Mouse (Mus musculus) kidney, adult 11 months (tissue): ENCODE measurements at regions not wholly inside any gene's neighbourhood (a gene's known extent, or its start where the extent isn't known, plus 50 kb on each side); places are given as distances from the start of the nearest gene placed in this dataset.
"Not testable (repeated sequence)": the region's sequence is repeated elsewhere in the genome, so short reads cannot be mapped to it uniquely, and the experiment has no call there.

ENCODE experiments used
- DNase-seq: peaks from one replicate; pipeline ENCODE4 v3.0.0; 2022

- DNase-seq, result no peak
Measured at GRCm38 (mm10) chr4:7392696-7393095, 846.1 kb downstream of the Car8 start.

- DNase-seq, result no peak
Measured at GRCm38 (mm10) chr4:7391596-7391995, 847.2 kb downstream of the Car8 start.

GRCm38 (mm10) chr4:7385069-7385468 lies 853.8 kb downstream of the Car8 start:
- no peak for DNase-seq

- DNase-seq, result no peak
Measured at GRCm38 (mm10) chr4:7379996-7380395, 858.8 kb downstream of the Car8 start.

GRCm38 (mm10) chr4:7364238-7365040 lies 874.4 kb downstream of the Car8 start:
- no peak for DNase-seq

- DNase-seq, result no peak
Measured at GRCm38 (mm10) chr4:7363508-7363907, 875.3 kb downstream of the Car8 start.

GRCm38 (mm10) chr4:7356202-7356601 lies 882.6 kb downstream of the Car8 start:
- DNase-seq, result no peak

GRCm38 (mm10) chr4:7347317-7347716 lies 891.5 kb downstream of the Car8 start:
- no peak for DNase-seq

GRCm38 (mm10) chr4:7341159-7341558 lies 897.7 kb downstream of the Car8 start:
- no peak for DNase-seq

- no peak for DNase-seq
Measured at GRCm38 (mm10) chr4:7314261-7314660, 924.6 kb downstream of the Car8 start.

GRCm38 (mm10) chr4:7313219-7313618 lies 925.6 kb downstream of the Car8 start:
- DNase-seq, result no peak

- no peak for DNase-seq
Measured at GRCm38 (mm10) chr4:7312160-7312559, 926.7 kb downstream of the Car8 start.

GRCm38 (mm10) chr4:7269047-7269446 lies 969.8 kb downstream of the Car8 start:
- DNase-seq, result no peak

- no peak for DNase-seq
Measured at GRCm38 (mm10) chr4:7256486-7256885, 982.4 kb downstream of the Car8 start.

GRCm38 (mm10) chr4:7253616-7254015 lies 985.2 kb downstream of the Car8 start:
- no peak for DNase-seq

GRCm38 (mm10) chr4:7251641-7252040 lies 987.2 kb downstream of the Car8 start:
- no peak for DNase-seq

- DNase-seq, result no peak
Measured at GRCm38 (mm10) chr4:7247816-7248215, 991.0 kb downstream of the Car8 start.

- no peak for DNase-seq
Measured at GRCm38 (mm10) chr4:7247244-7247643, 991.6 kb downstream of the Car8 start.

GRCm38 (mm10) chr4:7246828-7247227 lies 992.0 kb downstream of the Car8 start:
- DNase-seq, result no peak

GRCm38 (mm10) chr4:7245653-7246052 lies 993.2 kb downstream of the Car8 start:
- no peak for DNase-seq

- DNase-seq, result no peak
Measured at GRCm38 (mm10) chr4:7237848-7238247, 1001.0 kb downstream of the Car8 start.

- not testable (repeated sequence) for DNase-seq
Measured at GRCm38 (mm10) chr4:7234537-7234936, 1004.3 kb downstream of the Car8 start.

GRCm38 (mm10) chr4:7228980-7229379 lies 1009.9 kb downstream of the Car8 start:
- no peak for DNase-seq

- no peak for DNase-seq
Measured at GRCm38 (mm10) chr4:7222922-7223321, 1015.9 kb downstream of the Car8 start.

- no peak for DNase-seq
Measured at GRCm38 (mm10) chr4:7220426-7220825, 1018.4 kb downstream of the Car8 start.
